Mouse (Mus musculus): Measurements from ENCODE around the gene Gm8281. TPM values are rescaled to one million over a fixed set of nuclear protein-coding genes. Genes with fewer than 3 reads are reported as not detected.

Gm8281 gene
- total RNA-seq (2023), result not detected

DNA sequence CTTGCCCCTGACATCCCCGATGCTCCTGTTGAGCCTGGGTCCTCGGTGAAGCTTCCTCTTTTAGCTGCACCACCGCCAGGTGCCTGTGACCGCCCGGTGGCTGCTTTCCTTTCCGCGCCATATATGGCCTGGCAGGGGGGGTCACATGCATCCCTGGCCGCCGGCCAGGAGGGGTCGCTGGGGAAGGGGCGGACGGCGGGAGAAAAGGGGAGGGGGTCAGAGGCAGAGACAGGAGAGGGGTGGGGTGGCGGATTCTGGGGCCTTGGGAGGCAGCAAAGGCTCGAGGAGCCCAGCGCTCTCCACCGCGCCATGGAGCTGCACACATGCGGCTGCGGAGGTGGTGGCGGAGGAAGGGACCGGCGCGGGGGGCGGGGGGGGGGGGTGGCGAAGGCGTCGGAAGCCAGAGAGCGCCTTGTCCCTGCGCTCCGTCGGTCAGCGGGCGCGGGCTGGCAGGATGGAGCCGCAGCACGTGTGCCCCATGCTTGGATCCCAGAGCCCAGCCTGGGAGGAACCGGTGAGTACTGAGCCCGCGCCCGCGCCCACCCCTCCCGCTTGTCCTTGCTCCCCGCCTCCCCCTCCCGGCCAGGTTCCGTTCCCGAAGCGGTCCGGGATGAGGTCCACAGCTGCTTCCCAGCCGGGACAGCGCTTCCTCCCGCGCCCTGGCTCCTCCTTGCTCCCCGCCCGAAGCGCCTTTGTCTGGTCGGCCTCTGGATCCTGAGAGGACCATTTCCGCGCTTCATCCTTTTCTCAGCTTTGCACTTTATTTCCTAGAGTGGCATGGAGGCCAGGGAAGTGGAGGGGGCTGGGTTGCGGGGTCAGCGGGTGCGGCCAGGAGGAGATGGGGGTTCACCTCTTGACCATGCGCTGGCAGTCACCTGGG, at the start of gene Gm8281:
TSS of gene Gm8281 (plus strand) at position 430 of the 880 bp plus-strand sequence.

DNA sequence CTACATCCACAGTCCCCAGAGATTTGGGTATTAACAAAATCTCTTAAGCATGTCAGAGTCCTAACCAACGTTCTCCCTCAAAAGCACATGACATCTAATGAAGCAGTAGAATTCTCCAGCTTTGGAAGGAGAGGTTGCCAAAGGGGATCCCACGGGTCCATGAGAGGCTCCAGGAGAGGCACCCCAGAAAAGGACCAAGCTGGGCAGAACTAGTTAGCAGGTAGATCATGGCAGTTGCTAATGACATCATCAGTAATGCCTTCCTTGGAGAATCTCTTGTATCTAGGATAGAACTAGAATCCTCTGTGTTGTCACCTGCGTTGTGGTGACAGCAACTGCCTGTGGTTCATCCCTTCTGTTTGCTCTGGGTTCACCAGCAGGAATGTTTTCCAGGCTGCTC, 20.5 kb upstream of the Gm8281 start, which contains the start of gene 4930555G01Rik:
TSS of gene 4930555G01Rik (plus strand) at position 301 of the 400 bp plus-strand sequence.

DNA sequence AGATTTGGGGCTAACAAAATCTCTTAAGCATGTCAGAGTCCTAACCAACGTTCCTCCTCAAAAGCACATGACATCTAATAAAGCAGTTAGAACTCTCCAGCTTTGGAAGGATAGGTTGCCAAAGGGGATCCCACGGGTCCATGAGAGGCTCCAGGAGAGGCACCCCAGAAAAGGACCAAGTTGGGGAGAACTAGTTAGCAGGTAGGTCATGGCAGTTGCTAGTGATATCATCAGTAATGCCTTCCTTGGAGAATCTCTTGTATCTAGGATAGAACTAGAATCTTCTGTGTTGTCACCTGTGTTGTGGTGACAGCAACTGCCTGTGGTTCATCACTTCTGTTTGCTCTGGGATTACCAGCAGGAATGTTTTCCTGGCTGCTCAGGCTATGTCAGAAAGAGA, 60.4 kb downstream of the Gm8281 start, which contains the start of gene Gm8279:
TSS of gene Gm8279 (plus strand) at position 301 of the 400 bp plus-strand sequence.

Other genes starting within 250 kb of the Gm8281 start
- not detected for gene Gm3269, start 232.9 kb upstream of the Gm8281 start, total RNA-seq (2023)
- gene Gm3264, start 215.5 kb upstream of the Gm8281 start, total RNA-seq (2023), result not detected
- gene Gm3278, start 178.6 kb upstream of the Gm8281 start, total RNA-seq (2023), result not detected
- gene Gm8297, start 87.1 kb upstream of the Gm8281 start, total RNA-seq (2023), result not detected
- gene Gm3298, start 55.1 kb upstream of the Gm8281 start, total RNA-seq (2023), result not detected
- gene 4930555G01Rik, start 20.4 kb upstream of the Gm8281 start, total RNA-seq (2023), result not detected
- not detected for gene Gm8279, start 60.5 kb downstream of the Gm8281 start, total RNA-seq (2023)
- gene Gm3317, start 93.5 kb downstream of the Gm8281 start, total RNA-seq (2023), result not detected
- not detected for gene Gm8271, start 114.8 kb downstream of the Gm8281 start, total RNA-seq (2023)
- gene Gm3526, start 189.5 kb downstream of the Gm8281 start, total RNA-seq (2023), result not detected

Measured in CD8-positive naive resting alpha-beta T cell, adult 57 days (primary cell).